Mouse (Mus musculus) thymus, adult 2 months (tissue): ENCODE data around the gene Thbs2. TPM values are rescaled to one million over a fixed set of nuclear protein-coding genes. Genes with fewer than 3 reads are reported as not detected.

Experiments used
- DNase-seq: peaks from one replicate; pipeline ENCODE4 v3.0.0; 2021
- H3K27ac ChIP-seq: fragments of 200-500 bp; 2 replicates; pipeline ENCODE4 v1.5.1; 2012; ENCODE audit warnings: low read length, control low read depth; ENCODE audit not compliant: control insufficient read depth, insufficient read depth
- H3K27me3 ChIP-seq: fragments of 200-500 bp; 2 replicates; pipeline ENCODE4 v1.6.1; 2012; ENCODE audit warnings: mild to moderate bottlenecking, low read length, moderate library complexity, mixed read lengths; ENCODE audit not compliant: control insufficient read depth, insufficient read depth
- H3K36me3 ChIP-seq: fragments of 200-500 bp; 2 replicates; pipeline ENCODE4 v1.6.1; 2012; ENCODE audit warnings: mild to moderate bottlenecking, low read length, moderate library complexity; ENCODE audit not compliant: control insufficient read depth, insufficient read depth
- H3K4me1 ChIP-seq: fragments of 200-500 bp; replicated peaks from 2 replicates; pipeline ENCODE4 v1.6.1; 2012; ENCODE audit warnings: low read length; ENCODE audit not compliant: control insufficient read depth, insufficient read depth
- H3K4me3 ChIP-seq: fragments of 200-500 bp; 2 replicates; pipeline ENCODE4 v1.5.1; 2012; ENCODE audit warnings: mild to moderate bottlenecking, low read length, control low read depth, moderate library complexity; ENCODE audit not compliant: control insufficient read depth, insufficient read depth
- CTCF ChIP-seq: fragments of 200-500 bp; IDR thresholded peaks from 2 replicates; pipeline ENCODE4 v1.5.1; 2012; ENCODE audit warnings: mild to moderate bottlenecking, control low read depth, low read length, moderate library complexity, borderline replicate concordance; ENCODE audit not compliant: control insufficient read depth, poor library complexity, insufficient read depth; ENCODE audit errors: extremely low read depth
- POLR2A ChIP-seq: fragments of 200-500 bp; IDR thresholded peaks from 2 replicates; pipeline ENCODE4 v1.6.1; 2012; ENCODE audit warnings: mild to moderate bottlenecking, low read length, control low read depth, moderate library complexity; ENCODE audit not compliant: control insufficient read depth, poor library complexity, insufficient read depth; ENCODE audit errors: extremely low read depth
- WGBS: fragments of 180-500 bp; shearing (Covaris S2); methylation state at CpG from one replicate; pipeline ENCODE4 v1.1.7; 2018; 5-methylcytosine and 5-hydroxymethylcytosine counted together
- polyA plus RNA-seq: library from polyadenylated mRNA; depleted of rRNA; stranded (reverse); fragments of >200 nt; gene quantifications from 2 replicates; pipeline ENCODE4 v1.2.3, GENCODE M21; 2012

Gene Thbs2
- polyA plus RNA-seq, 1 experiment = 5.4 TPM

- H3K27me3 ChIP-seq = no peaks in the 10 kb centered on the region
- TF ChIP-seq CTCF = no peak
- no peak for TF ChIP-seq POLR2A
- 96% methylated on average over 3 of the region's 3 CpGs for WGBS
- H3K36me3 ChIP-seq = no peaks in the 10 kb centered on the region
- no peak overlapping the region for H3K27ac ChIP-seq
- no peak for DNase-seq
- H3K4me3 ChIP-seq = no peak overlapping the region
- H3K4me1 ChIP-seq = no peaks in the 10 kb centered on the region
Observed at GRCm38 (mm10) chr17:14711032-14711431, 17.0 kb upstream of the Thbs2 start.

GRCm38 (mm10) chr17:14706066-14706465 lies 12.0 kb upstream of the Thbs2 start:
- H3K27ac ChIP-seq = no peak overlapping the region
- TF ChIP-seq POLR2A = no peak
- no peak for TF ChIP-seq CTCF
- no peaks in the 10 kb centered on the region for H3K4me1 ChIP-seq
- WGBS = 82% methylated on average over 4 of the region's 4 CpGs
- no peaks in the 10 kb centered on the region for H3K36me3 ChIP-seq
- no peaks in the 10 kb centered on the region for H3K27me3 ChIP-seq
- H3K4me3 ChIP-seq = no peak overlapping the region
- DNase-seq = no peak

GRCm38 (mm10) chr17:14705466-14705865 lies 11.4 kb upstream of the Thbs2 start:
- no peak for TF ChIP-seq POLR2A
- TF ChIP-seq CTCF = no peak
- 96% methylated on average over 2 of the region's 2 CpGs for WGBS

GRCm38 (mm10) chr17:14703771-14704170 lies 9.7 kb upstream of the Thbs2 start:
- TF ChIP-seq POLR2A (no peak), CTCF (no peak)
- Histone ChIP-seq H3K4me3 (no peak overlapping the region), H3K27ac (no peak overlapping the region), H3K36me3 (no peaks in the 10 kb centered on the region), H3K4me1 (no peaks in the 10 kb centered on the region), H3K27me3 (no peaks in the 10 kb centered on the region)
- WGBS = 90% methylated on average over 6 of the region's 6 CpGs
- no peak for DNase-seq

More at GRCm38 (mm10) chr17:14705466-14705865, 11.4 kb upstream of the Thbs2 start:
- Histone ChIP-seq H3K4me3 (no peak overlapping the region), H3K27ac (no peak overlapping the region), H3K36me3 (no peaks in the 10 kb centered on the region), H3K27me3 (no peaks in the 10 kb centered on the region), H3K4me1 (no peaks in the 10 kb centered on the region)
- DNase-seq = no peak

GRCm38 (mm10) chr17:14703268-14703667 lies 9.2 kb upstream of the Thbs2 start:
- no peaks in the 10 kb centered on the region for H3K36me3 ChIP-seq
- 83% methylated on average over 4 of the region's 4 CpGs for WGBS
- TF ChIP-seq POLR2A (no peak), CTCF (no peak)
- H3K27me3 ChIP-seq = no peaks in the 10 kb centered on the region
- DNase-seq = no peak
- H3K4me3 ChIP-seq = no peak overlapping the region
- H3K27ac ChIP-seq = no peak overlapping the region
- no peaks in the 10 kb centered on the region for H3K4me1 ChIP-seq

GRCm38 (mm10) chr17:14702701-14703100 lies 8.7 kb upstream of the Thbs2 start:
- WGBS = 55% methylated on average over 3 of the region's 3 CpGs
- TF ChIP-seq CTCF = no peak
- no peak for TF ChIP-seq POLR2A

GRCm38 (mm10) chr17:14701891-14702290 lies 7.9 kb upstream of the Thbs2 start:
- TF ChIP-seq CTCF (no peak), POLR2A (no peak)
- no peak for DNase-seq
- 65% methylated on average over 2 of the region's 2 CpGs for WGBS

More at GRCm38 (mm10) chr17:14702701-14703100, 8.7 kb upstream of the Thbs2 start:
- Histone ChIP-seq H3K27ac (no peak overlapping the region), H3K4me3 (no peak overlapping the region), H3K36me3 (no peaks in the 10 kb centered on the region), H3K4me1 (no peaks in the 10 kb centered on the region), H3K27me3 (no peaks in the 10 kb centered on the region)
- DNase-seq = peak; percentile 45

GRCm38 (mm10) chr17:14700204-14700603 lies 6.2 kb upstream of the Thbs2 start:
- no peak for DNase-seq
- no peak overlapping the region for H3K4me3 ChIP-seq
- H3K4me1 ChIP-seq = no peaks in the 10 kb centered on the region
- H3K27me3 ChIP-seq = no peaks in the 10 kb centered on the region
- H3K36me3 ChIP-seq = no peaks in the 10 kb centered on the region
- no peak overlapping the region for H3K27ac ChIP-seq
- no peak for TF ChIP-seq POLR2A
- 81% methylated on average over 5 of the region's 5 CpGs for WGBS

More at GRCm38 (mm10) chr17:14701891-14702290, 7.9 kb upstream of the Thbs2 start:
- no peaks in the 10 kb centered on the region for H3K4me1 ChIP-seq
- H3K4me3 ChIP-seq = no peak overlapping the region
- H3K27me3 ChIP-seq = no peaks in the 10 kb centered on the region
- no peak overlapping the region for H3K27ac ChIP-seq
- H3K36me3 ChIP-seq = no peaks in the 10 kb centered on the region
